Mouse (Mus musculus) large intestine, adult 2 months (tissue): Measurements from ENCODE around the gene H2afy. TPM values are rescaled to one million over a fixed set of nuclear protein-coding genes. Genes with fewer than 3 reads are reported as not detected.

Experiments used
- DNase-seq: peaks from one replicate; pipeline ENCODE4 v3.0.0-alpha.2; 2012; ENCODE audit warnings: low read depth, low spot score
- WGBS: fragments of 180-500 bp; shearing (Covaris S2); methylation state at CpG from one replicate; pipeline ENCODE4 v1.1.7; 2018; 5-methylcytosine and 5-hydroxymethylcytosine counted together
- polyA plus RNA-seq: library from polyadenylated mRNA; depleted of rRNA; stranded (reverse); fragments of >200 nt; gene quantifications from 2 replicates; pipeline ENCODE4 v1.2.3, GENCODE M21; 2012

H2afy gene
- polyA plus RNA-seq, 1 experiment = 94.0 TPM

DNA sequence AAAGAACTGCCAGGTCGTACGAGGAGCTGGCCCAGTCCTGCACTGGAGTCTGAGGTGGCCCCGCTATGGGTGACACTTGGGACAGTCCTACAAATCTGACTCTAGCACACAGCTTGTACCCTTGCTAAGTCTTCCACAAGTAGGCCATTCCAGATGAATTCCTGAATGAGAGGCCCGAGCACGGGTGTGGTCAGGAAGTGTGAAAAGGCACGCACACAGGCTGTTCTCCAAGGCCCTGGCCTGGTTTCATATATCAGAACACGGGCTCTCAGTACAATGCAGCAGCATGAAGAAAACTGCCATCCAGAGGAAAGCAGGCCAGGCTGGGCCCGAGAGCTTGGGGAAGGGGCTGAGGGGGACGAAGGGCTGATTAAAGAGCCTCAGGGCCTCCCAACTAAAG is 20.8 kb downstream of the H2afy start:
- 38% methylated on average over 9 of the region's 9 CpGs for WGBS
- DNase-seq = no peak

DNA sequence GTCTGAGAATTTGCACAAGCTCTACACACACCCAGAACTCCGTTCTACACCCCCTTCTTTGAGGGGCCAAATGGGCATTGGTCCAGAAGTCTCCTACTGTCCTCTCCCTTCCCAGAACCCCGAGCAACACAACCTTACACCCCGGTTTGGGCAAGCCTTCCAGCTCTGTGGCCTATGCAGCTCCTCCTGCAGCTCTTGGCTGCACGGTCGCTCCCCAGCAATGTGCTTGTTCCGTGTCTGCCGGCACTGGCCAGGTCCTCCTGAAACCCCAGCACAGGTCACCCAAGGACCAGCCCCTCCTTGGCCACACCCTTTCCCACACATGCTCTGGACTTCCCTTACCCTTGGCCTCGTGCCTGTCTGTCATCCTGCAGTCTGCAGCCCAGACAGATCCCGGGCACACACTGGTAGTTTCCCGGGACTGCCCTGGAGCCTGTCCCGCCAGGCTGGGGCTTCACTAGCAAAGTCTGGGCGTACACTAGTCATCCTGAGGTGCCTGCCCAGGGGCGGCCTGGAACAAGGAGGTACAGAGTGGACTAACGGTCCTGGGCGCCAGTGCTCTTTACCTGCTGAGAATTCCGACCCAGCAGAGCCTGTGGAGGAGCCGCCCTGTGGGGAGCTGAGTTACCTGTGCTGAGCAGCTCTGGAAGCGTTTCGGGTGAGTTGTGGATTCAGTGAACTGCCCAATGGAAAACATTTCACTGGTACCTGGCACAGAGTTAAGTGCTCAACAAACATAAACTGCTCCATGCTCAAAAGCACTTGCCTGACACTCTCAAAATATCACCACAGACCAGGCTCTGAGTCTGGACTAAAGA is 22.5 kb downstream of the H2afy start:
- whole genome bisulfite sequencing = 28% methylated on average over 19 of the region's 19 CpGs
- no peak for DNase-seq

DNA sequence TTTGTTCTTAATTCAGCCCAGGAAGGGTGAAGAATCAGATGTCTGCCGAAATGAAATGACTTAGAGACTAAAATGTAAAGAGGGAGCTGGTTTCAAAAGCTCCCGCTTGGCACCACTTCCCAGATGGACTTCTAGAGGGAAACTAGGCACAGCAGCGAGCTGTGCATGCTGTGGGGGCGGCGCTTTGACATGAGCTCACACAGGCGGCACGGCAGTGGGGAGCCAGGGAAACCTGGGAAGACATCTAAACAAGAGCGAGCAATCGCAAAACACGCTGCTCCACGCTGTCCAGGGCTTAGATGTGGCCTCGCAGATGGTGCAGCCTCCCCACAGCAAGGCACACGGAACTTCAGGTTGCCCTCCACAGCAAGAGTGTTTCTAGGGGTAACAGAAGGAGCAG is 23.2 kb downstream of the H2afy start:
- WGBS = 69% methylated on average over 13 of the region's 13 CpGs

DNA sequence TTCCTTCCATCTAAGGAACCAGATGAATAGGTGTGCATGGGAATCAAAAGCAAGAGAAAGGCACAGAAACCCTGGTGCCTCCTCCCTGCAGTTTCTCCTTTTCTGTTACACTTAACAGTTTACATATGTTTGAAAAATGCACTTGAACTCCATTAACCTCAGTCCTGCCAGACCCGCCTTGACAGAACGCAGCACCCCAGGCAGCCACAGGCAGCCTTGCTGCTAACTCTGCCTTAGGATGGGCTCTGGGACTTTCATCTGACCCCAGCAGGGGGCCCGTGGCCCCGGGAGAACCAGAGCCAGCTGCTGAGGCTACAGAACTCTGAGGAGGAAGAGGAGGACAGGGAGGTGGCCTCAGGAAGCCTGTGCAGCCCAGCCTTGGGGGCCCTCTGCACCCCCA is 23.7 kb downstream of the H2afy start:
- WGBS = 55% methylated on average over 4 of the region's 4 CpGs
- DNase-seq = no peak

More for the DNA sequence above, 23.2 kb downstream of the H2afy start:
- no peak for DNase-seq

DNA sequence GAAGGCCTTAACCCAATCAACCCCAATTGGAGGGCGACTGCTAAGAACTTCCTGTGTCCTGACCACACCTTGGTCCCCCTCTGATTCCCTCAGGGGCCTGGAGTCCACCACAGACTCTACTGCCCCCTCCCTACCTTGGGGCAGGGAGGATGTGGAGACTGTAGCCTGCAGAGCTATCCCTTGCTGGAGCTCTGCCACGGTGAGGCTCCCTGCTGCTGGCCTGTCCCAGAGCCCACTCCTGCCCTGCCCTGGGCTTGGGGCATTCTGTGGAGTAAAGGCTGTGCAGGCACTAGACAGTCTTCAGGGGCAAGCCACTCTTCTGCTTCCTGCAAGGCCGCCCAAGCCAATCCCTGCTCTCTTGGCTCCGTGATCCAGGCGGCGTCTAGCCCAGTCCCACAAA is 24.6 kb downstream of the H2afy start:
- 76% methylated on average over 6 of the region's 6 CpGs for WGBS
- DNase-seq = no peak

DNA sequence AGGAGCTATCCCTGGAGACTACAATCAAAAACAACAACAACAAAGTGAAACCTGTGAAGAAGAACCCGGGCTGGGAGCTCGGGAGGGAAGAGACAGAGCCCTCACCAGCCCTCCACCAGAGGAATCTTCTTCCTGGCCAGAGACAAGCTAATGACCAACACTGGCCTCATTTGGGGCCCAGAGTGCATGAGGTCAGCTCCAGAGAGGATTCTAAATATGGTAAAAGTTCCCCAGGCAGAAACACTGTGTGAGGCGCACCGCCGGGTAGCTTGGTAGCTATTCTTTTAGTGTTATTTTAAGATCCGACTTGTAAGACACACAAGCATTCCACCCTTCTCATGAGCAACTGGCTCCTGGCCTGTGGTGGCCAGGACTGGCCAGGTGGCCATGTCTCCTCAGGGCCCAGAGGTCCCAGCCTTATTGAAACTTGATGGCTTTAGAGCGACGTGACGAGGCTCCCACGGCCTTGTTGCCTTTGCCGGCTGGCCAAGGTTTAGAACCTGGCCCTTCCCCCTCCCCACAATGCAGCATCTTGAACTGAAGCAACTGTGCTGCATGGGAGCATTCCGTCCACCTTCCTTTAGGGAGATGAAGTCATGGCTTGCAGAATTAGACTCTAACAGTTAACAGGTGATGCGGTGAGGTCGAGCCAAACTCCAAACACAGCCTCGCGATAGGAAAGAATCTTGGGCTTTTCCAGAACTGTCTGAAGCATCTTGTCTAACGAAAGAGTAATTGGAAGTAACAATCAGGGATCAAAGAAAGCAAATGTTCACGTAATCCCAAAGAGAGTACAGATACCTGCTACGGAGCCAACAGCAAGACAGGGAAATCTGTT is 25.2 kb downstream of the H2afy start:
- no peak for DNase-seq
- WGBS = 72% methylated on average over 19 of the region's 19 CpGs

- 68% methylated on average over 4 of the region's 4 CpGs for WGBS
- no peak for DNase-seq
Observed at GRCm38 (mm10) chr13:56109703-56110102, 26.5 kb downstream of the H2afy start.

GRCm38 (mm10) chr13:56108849-56109519 is 27.2 kb downstream of the H2afy start:
- 25% methylated on average over 17 of the region's 17 CpGs for WGBS
- DNase-seq = no peak

- 70% methylated on average over 6 of the region's 6 CpGs for WGBS
- no peak for DNase-seq
Observed at GRCm38 (mm10) chr13:56104971-56105391, 31.2 kb downstream of the H2afy start.

- WGBS = 96% methylated on average over 26 of the region's 26 CpGs
- DNase-seq = no peak
Observed at GRCm38 (mm10) chr13:56103796-56104746, 32.1 kb downstream of the H2afy start.

DNA sequence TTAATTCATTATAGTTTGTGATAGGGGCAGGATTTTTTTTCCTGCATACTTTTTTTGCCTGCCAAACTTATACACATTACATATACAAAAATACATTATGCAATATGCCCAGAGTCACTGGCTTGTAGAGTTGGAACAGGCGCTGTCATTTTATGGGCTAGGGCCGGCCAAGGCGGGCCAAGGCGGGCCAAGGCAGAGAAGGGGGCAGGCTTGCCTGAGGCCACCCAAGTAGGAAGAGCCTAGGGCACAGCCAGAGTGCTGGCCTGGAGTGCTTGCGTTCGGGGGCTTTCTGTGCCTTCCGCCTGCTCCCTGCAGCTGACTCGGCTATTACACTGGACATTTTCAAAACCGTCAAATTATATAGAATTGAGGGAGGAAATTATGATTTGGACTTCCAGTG is 34.0 kb downstream of the H2afy start:
- no peak for DNase-seq

DNA sequence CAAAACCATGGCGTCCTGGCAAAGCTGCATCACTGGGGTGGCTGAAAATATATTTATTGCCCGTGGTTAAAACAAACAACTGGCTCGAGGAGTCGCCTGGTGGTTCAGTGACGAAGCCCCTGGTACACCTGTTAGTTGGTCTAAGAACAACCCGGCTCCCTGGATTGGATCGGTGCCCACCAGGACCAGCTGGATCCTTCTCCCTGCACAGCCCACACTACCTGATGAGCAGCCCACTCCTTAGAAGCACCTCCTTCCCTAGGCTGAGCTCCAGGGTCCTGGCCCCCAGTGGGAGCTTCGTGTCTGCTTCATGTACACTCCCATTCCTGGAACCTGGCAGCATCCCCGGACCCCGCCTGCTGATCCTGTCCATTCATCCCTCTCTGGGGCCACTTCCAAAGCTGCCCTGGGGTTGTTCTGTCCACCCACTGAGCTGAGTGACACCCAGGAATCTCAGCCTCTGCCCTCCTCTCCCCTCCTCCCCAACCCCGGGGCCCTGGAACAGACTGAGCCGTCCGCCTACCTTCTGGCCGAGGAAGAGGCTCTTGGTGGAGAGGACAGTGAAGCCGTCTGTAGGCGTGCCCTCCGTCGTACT is 40.5 kb downstream of the H2afy start:
- WGBS = 77% methylated on average over 18 of the region's 18 CpGs
- no peak for DNase-seq

More for the DNA sequence above, 34.0 kb downstream of the H2afy start:
- WGBS = 75% methylated on average over 9 of the region's 9 CpGs

GRCm38 (mm10) chr13:56094544-56094943 is 41.6 kb downstream of the H2afy start:
- no peak for DNase-seq
- 77% methylated on average over 8 of the region's 8 CpGs for WGBS

- DNase-seq = no peak
- WGBS = 67% methylated on average over 3 of the region's 3 CpGs
Observed at GRCm38 (mm10) chr13:56093680-56094079, 42.5 kb downstream of the H2afy start.

- DNase-seq = no peak
- 67% methylated on average over 5 of the region's 5 CpGs for WGBS
Observed at GRCm38 (mm10) chr13:56092606-56093005, 43.6 kb downstream of the H2afy start.

GRCm38 (mm10) chr13:56090597-56090996 is 45.6 kb downstream of the H2afy start:
- DNase-seq = no peak
- WGBS = 81% methylated on average over 2 of the region's 2 CpGs

DNA sequence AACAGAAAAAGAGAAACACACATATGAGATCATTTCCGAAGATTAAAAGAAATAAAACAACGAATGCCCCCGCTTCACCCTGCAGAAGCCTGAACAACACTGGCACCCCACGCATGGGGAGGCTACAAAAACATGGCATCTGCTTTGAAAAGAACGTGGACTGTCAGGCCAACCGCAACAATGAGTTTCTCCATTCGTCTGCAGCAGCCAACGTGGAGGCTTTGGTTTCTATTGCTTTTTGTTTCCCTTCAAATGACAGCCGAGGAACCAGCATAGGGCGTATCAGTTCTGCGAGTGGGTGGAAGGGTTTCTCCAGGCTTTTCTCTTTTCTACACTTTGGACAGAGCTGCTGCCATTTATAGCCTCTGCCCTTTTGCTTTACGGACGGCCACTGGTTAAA is 47.6 kb downstream of the H2afy start:
- DNase-seq = no peak
- WGBS = 86% methylated on average over 13 of the region's 13 CpGs

GRCm38 (mm10) chr13:56087936-56088335 is 48.2 kb downstream of the H2afy start:
- no peak for DNase-seq
- 92% methylated on average over 19 of the region's 19 CpGs for WGBS
